Mouse (Mus musculus): Measurements from ENCODE around the gene Zscan21.

GRCm38 (mm10) chr5:138084996-138085395 is 31.7 kb upstream of the Zscan21 start, which contains the start of gene Zkscan1:
- TF ChIP-seq POLR2A (IDR thresholded peaks at IDR 0.05; ENCODE audit: borderline replicate concordance, extremely low read depth, insufficient read depth, insufficient read length, poor library complexity, severe bottlenecking) (peak; percentile 72; the same call in 1 of the 2 replicates), CTCF (IDR thresholded peaks at IDR 0.05; ENCODE audit: borderline replicate concordance, extremely low read depth, insufficient read depth, insufficient read length) (no peak)
